Mouse (Mus musculus) hindbrain, embryonic 13.5 days (tissue): Measurements from ENCODE around the gene Gas6. TPM values are rescaled to one million over a fixed set of nuclear protein-coding genes. Genes with fewer than 3 reads are reported as not detected.

Experiments
- ATAC-seq: fragments of 200-750 bp; cut with Nextera tagmentation; 2 replicates; pipeline ENCODE4 v1.8.0; 2017; ENCODE audit warnings: moderate TSS enrichment; ENCODE audit not compliant: low FRiP score
- H3K27ac ChIP-seq: fragments of 300-500 bp; sonication (generic); 2 replicates; pipeline ENCODE4 v1.5.1; 2015; ENCODE audit warnings: inconsistent platforms, mild to moderate bottlenecking, moderate library complexity
- H3K27me3 ChIP-seq: fragments of 300-500 bp; sonication (generic); 2 replicates; pipeline ENCODE4 v1.6.1; 2015; ENCODE audit warnings: mild to moderate bottlenecking, inconsistent platforms
- H3K36me3 ChIP-seq: fragments of 300-500 bp; sonication (generic); 2 replicates; pipeline ENCODE4 v1.6.1; 2015; ENCODE audit warnings: mild to moderate bottlenecking, inconsistent platforms
- H3K4me1 ChIP-seq: fragments of 300-500 bp; sonication (generic); replicated peaks from 2 replicates; pipeline ENCODE4 v1.6.1; 2015; ENCODE audit warnings: inconsistent platforms
- H3K4me2 ChIP-seq: fragments of 300-500 bp; sonication (generic); 2 replicates; pipeline ENCODE4 v1.6.1; 2015; ENCODE audit warnings: inconsistent platforms, mild to moderate bottlenecking, moderate library complexity
- H3K4me3 ChIP-seq: fragments of 300-500 bp; sonication (generic); 2 replicates; pipeline ENCODE4 v1.5.1; 2015; ENCODE audit warnings: mild to moderate bottlenecking, inconsistent platforms
- H3K9ac ChIP-seq: fragments of 300-500 bp; sonication (generic); 2 replicates; pipeline ENCODE4 v1.6.1; 2015; ENCODE audit warnings: mild to moderate bottlenecking, inconsistent platforms
- H3K9me3 ChIP-seq: fragments of 300-500 bp; sonication (generic); 2 replicates; pipeline ENCODE4 v1.6.1; 2016; ENCODE audit warnings: inconsistent platforms
- WGBS: fragments of 180-500 bp; shearing (Covaris S2); methylation state at CpG from one replicate; pipeline ENCODE4 v1.1.7; 2015; 5-methylcytosine and 5-hydroxymethylcytosine counted together
- polyA plus RNA-seq: library from polyadenylated mRNA; unstranded; fragments of >200 nt; fragmentation: Nextera tagmentation; extraction: Ambion mirVana; gene quantifications from 2 replicates; pipeline ENCODE4 v1.2.1, GENCODE M21; 2015

Gene Gas6
- polyA plus RNA-seq, 1 experiment from 2014 or later: 25.8 TPM

DNA sequence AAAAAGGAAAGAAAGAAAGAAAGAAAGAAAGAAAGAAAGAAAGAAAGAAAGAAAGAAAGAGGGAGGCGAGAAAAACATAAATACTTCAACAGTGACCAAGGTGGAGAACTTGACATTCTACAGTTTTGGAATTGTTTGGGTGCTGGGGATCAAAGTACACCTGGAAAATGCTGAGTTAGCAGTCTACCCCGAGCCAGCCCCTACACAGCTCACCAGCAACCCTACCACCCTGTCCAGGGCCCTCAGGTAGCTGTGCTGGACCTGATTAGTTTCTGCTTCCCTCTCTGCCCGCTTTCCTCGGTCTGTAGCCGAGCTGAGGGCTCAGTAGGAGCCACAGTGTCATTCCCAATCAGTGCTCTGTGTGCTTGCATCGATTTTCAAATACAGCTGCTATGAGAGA, 26.1 kb upstream of the Gas6 start:
- Histone ChIP-seq H3K9ac (no peak overlapping the region), H3K4me3 (no peak overlapping the region), H3K4me2 (no peak overlapping the region), H3K27me3 (no peaks in the 10 kb centered on the region), H3K9me3 (no peaks in the 10 kb centered on the region), H3K36me3 (no peaks in the 10 kb centered on the region), H3K27ac (no peak overlapping the region), H3K4me1 (no peaks in the 10 kb centered on the region)
- WGBS: 75% methylated on average over 6 of the region's 6 CpGs
- ATAC-seq: no peak

DNA sequence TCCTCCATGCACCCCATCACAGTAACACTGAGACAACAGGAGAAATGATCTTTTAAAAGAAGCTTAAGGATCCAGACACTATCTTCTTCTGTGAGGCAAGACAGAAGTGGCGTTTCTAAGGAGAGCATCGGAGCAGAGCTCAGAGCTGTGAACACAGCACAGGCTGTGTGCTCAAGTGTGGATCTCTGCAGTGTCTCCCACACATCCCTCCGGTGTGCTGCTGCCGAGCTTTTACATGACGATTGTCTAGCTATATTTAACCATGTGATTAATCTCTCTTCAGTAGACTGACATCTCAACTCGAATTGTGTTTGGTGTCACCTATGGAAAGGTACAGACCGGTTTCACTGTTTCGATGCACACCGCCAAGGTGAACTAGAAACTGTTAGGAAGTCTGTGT, 25.2 kb upstream of the Gas6 start:
- WGBS: 87% methylated on average over 9 of the region's 9 CpGs

DNA sequence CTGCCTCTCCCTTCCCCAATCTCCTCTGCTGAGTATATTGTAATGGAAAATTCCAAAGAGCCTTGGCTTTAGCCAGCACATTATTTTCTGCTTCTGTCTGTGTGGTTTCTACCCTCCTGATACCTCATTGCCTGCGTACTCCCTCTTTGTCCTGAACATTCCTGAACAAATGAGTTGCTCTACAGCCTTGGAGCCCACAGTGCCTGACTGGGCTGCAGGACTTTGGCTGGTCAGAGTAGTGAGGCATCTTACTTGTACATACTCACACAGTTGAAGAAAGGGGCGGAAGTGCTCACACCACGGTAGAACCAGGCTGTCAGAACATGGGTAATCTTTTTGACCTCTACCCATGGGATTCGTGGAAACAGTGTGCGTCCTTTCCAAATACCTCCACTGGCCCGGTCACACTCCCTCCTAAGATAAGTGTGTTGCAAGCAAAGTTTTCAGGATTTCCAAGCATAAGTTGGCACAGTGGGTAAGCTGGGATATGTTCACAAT, 23.0 kb upstream of the Gas6 start:
- H3K4me1 ChIP-seq: no peaks in the 10 kb centered on the region
- H3K9ac ChIP-seq: no peak overlapping the region
- no peaks in the 10 kb centered on the region for H3K36me3 ChIP-seq
- H3K4me2 ChIP-seq: no peak overlapping the region
- no peaks in the 10 kb centered on the region for H3K27me3 ChIP-seq
- H3K4me3 ChIP-seq: no peak overlapping the region
- no peaks in the 10 kb centered on the region for H3K9me3 ChIP-seq
- H3K27ac ChIP-seq: no peak overlapping the region
- no peak for ATAC-seq
- WGBS: 90% methylated on average over 6 of the region's 6 CpGs

More for the DNA sequence above, 25.2 kb upstream of the Gas6 start:
- Histone ChIP-seq H3K36me3 (no peaks in the 10 kb centered on the region), H3K27ac (no peak overlapping the region), H3K4me1 (no peaks in the 10 kb centered on the region), H3K4me3 (no peak overlapping the region), H3K27me3 (no peaks in the 10 kb centered on the region), H3K9ac (no peak overlapping the region), H3K4me2 (no peak overlapping the region), H3K9me3 (no peaks in the 10 kb centered on the region)
- ATAC-seq: no peak

DNA sequence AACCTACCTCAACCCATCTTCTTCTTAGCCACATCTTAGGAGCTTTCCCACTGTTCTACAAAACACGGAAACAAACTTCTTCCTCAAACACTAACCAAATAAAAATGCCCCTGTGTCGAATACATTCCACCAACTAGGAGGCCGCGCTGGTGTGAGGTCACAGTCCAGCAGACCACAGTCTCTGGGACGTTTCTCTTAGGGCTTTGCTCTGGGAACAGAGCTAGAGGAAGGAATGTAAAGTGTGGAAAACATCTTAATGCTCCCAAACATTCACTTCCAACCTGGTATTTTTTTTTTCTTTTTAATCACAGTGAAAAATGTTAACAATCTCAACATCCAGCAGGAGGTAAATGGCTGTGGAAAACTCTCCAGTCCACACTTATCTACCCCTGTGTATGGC, 22.4 kb upstream of the Gas6 start:
- H3K9ac ChIP-seq: no peak overlapping the region
- no peaks in the 10 kb centered on the region for H3K4me1 ChIP-seq
- no peak overlapping the region for H3K27ac ChIP-seq
- H3K9me3 ChIP-seq: no peaks in the 10 kb centered on the region
- no peaks in the 10 kb centered on the region for H3K27me3 ChIP-seq
- WGBS: 88% methylated on average over 5 of the region's 5 CpGs
- H3K36me3 ChIP-seq: no peaks in the 10 kb centered on the region
- no peak overlapping the region for H3K4me3 ChIP-seq
- H3K4me2 ChIP-seq: no peak overlapping the region
- no peak for ATAC-seq

DNA sequence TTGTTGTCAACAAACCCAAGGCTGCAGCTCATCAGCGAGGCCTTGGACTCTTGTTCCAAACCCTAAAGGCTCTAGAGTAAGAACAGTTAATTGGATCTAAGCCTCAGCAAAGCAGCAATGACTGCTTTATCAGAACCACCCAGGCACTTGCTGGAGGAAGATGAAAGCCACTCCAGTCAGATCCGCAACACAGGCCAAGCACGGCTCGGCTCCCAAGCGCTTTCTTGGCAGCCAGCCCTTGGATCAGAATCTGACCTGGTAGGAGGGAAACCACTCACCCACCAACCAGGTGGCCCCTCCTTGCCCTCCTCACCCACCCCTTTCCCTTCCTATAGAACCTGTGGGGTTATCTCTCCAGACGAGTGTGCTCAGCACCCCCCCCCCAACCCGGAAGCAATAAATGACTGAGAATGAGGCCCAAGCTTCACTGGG, 21.7 kb upstream of the Gas6 start:
- no peaks in the 10 kb centered on the region for H3K36me3 ChIP-seq
- H3K4me3 ChIP-seq: no peak overlapping the region
- H3K4me2 ChIP-seq: no peak overlapping the region
- H3K9ac ChIP-seq: no peak overlapping the region
- H3K27ac ChIP-seq: no peak overlapping the region
- 88% methylated on average over 7 of the region's 7 CpGs for WGBS
- H3K9me3 ChIP-seq: no peaks in the 10 kb centered on the region
- H3K4me1 ChIP-seq: no peaks in the 10 kb centered on the region
- ATAC-seq: no peak
- no peaks in the 10 kb centered on the region for H3K27me3 ChIP-seq

DNA sequence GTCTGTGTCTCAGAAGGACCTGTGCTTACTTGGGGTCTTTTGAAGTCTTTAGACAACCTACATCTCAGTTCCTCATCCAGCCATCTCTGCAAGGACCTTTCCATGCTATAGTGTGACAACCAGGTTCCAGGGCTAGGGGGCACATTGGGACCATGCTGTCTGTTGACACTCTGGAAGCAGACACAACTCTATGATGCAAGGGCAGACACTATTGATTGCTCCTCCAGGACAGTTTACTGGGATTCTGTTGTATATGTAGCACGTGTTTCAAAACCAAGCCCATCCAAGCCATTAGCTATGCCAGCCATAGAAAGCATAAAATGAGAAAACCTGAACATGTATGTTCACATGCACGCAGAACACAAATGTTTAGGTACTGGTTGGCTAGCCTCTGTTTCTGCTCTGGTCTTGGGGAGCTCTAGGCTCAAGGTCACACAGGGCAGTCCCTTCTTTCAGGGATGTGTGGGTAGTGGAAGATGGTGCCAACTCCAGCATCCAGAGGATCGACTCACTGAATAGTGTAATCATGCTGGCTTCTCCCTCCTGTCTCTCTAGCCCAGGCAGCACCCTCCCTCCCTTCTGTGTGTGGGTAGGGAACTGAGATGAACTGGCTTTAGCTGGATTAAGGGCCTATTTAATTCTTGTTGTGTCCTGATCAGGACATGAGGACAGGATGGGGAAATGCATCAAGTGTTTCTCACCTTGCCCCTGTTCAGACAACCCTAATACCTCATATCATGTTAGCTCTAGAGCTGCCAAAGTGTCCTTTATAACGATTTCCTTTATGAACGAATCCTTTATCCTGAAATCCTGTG, 19.5 kb upstream of the Gas6 start:
- H3K27ac ChIP-seq: no peak overlapping the region
- ATAC-seq: no peak
- H3K9me3 ChIP-seq: no peaks in the 10 kb centered on the region
- no peak overlapping the region for H3K9ac ChIP-seq
- no peak overlapping the region for H3K4me2 ChIP-seq
- no peak overlapping the region for H3K4me3 ChIP-seq
- no peaks in the 10 kb centered on the region for H3K27me3 ChIP-seq
- no peaks in the 10 kb centered on the region for H3K36me3 ChIP-seq
- no peaks in the 10 kb centered on the region for H3K4me1 ChIP-seq
- WGBS: 86% methylated on average over 5 of the region's 5 CpGs

DNA sequence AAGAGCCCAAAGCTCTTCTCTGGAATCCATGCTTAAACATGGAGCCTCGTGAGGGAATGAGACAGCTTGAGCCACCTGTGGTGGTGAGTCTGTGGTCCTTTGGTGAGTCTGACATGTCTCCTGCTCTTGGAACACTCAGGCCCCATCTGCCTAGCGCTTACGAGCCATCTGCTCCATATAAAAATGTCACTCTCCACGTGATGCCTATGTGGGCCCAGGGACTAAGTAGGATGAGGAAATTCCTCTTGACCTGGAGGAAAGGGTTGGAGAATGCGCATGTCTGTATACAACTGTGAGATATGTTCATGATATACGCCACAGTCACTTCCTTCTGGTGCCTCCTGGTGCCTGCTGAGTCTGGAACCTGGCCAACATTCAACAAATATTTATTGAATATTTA, 18.4 kb upstream of the Gas6 start:
- Histone ChIP-seq H3K9me3 (no peaks in the 10 kb centered on the region), H3K4me1 (no peaks in the 10 kb centered on the region), H3K27ac (no peak overlapping the region), H3K27me3 (no peaks in the 10 kb centered on the region), H3K36me3 (no peaks in the 10 kb centered on the region), H3K4me2 (no peak overlapping the region), H3K4me3 (no peak overlapping the region), H3K9ac (no peak overlapping the region)
- WGBS: 81% methylated on average over 6 of the region's 6 CpGs
- ATAC-seq: no peak

DNA sequence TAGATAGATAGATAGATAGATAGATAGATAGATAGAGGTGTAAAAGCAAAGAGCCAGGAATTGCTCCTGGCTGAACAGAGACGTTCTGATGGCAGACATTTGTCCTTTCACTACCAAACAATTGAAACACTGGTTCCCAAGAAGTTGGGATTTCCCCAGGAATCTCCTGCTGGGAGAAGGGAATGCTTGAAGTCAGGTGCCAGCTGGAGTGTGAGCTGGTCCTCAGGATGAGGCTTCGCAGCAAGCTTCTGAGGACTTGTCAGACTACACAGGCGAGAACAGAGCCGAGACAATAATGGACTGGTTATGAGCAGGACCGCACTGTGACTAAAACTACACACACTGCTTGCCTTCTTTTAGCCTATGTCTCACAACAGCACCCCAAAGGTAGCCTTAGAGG, 17.7 kb upstream of the Gas6 start:
- Histone ChIP-seq H3K27ac (no peak overlapping the region), H3K4me1 (no peaks in the 10 kb centered on the region), H3K9ac (no peak overlapping the region), H3K4me2 (no peak overlapping the region), H3K9me3 (no peaks in the 10 kb centered on the region), H3K27me3 (no peaks in the 10 kb centered on the region), H3K4me3 (no peak overlapping the region), H3K36me3 (no peaks in the 10 kb centered on the region)
- WGBS: 75% methylated on average over 5 of the region's 5 CpGs
- no peak for ATAC-seq

DNA sequence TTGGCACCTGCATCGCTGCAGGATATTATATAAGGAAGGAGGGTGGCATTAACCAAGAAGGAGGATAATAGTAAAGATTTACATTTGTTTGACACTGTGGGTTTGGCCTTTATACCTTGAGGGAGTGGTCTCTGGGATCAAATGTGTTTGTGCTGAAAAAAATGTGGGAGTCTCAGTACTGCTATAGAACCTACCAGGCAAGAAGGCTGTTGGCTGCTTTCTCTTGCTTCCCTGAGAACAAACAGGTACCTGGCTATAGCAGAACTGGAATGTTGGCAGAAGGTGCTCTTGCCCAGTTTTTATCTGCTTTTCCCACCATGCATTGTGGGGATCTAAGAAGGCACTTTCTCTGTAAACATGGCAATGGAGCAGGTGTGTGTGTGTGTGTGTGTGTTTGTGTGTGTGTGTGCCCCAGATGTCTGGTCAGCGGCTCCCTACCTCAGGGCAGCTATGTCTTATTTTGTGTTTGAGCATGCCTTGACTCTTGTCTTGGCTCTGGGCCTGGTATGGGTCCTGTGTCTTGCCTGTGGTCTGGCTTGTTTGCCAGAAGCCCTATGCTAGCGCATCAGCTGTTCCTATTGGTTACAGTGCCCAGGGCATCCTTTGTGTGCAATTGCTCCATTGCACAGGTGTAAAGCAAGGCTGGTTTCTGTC, 13.1 kb upstream of the Gas6 start:
- H3K4me1 ChIP-seq: no peaks in the 10 kb centered on the region
- no peaks in the 10 kb centered on the region for H3K36me3 ChIP-seq
- ATAC-seq: no peak
- no peaks in the 10 kb centered on the region for H3K27me3 ChIP-seq
- H3K9me3 ChIP-seq: no peaks in the 10 kb centered on the region
- 81% methylated on average over 3 of the region's 3 CpGs for WGBS
- H3K4me2 ChIP-seq: no peak overlapping the region
- no peak overlapping the region for H3K4me3 ChIP-seq
- H3K9ac ChIP-seq: no peak overlapping the region
- no peak overlapping the region for H3K27ac ChIP-seq

DNA sequence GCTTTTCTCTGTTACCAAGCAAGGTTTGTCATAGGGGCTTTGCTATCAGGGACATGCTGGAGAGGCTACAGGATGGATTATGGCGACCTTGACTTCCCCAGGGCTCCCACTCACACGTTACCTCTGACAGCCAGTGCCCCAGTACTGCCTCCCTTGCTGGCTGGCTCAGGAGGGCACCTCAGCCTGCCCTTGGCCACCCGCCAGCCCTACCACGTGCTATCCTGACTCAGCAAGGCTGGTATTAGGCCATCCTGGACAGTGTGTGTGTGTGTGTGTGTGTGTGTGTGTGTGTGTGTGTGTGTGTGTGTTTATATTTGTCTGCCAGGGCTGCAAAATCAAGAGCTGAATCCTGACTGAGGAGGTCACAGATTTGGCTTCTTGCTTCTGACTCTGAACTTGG, 12.6 kb upstream of the Gas6 start:
- ATAC-seq: no peak
- no peaks in the 10 kb centered on the region for H3K27me3 ChIP-seq
- 49% methylated on average over 4 of the region's 4 CpGs for WGBS
- H3K27ac ChIP-seq: no peak overlapping the region
- no peak overlapping the region for H3K9ac ChIP-seq
- no peaks in the 10 kb centered on the region for H3K9me3 ChIP-seq
- H3K4me1 ChIP-seq: no peaks in the 10 kb centered on the region
- H3K4me2 ChIP-seq: no peak overlapping the region
- no peak overlapping the region for H3K4me3 ChIP-seq
- no peaks in the 10 kb centered on the region for H3K36me3 ChIP-seq

DNA sequence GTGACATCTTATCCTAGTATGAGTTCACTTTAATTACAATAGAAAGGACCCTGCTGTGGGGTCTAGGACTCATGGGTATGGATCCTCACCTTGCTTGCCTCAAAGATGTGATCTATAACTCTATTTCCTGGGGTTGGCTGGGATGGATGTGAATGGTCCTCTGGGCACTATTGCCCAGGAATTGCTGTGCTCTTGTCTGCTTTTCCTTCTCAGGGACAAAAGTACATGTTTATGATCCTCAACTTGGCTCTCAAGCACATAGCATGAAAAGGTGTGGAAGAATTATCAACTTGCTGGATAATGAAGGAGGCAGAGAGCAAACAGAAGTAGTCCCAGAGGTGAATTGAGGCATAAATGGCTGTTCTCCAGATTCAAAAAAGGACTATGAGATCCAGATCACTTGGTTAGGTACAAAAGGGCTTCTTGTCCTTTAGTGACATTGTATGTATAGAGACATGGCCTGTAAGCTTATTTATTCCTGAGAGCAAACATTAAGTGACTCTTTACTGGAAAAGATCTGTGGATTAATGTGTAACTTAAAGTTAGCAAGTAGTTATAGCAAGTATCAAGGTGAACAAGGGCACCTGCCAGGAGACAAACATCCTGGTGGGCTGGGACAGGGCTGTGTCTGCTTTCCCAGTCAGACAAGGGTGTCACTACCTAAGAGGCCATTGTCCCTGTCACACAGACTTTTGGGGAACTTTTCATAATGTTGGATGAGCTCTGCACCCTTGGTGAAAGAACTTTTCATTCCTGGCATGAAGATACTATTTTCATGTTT, 10.8 kb upstream of the Gas6 start:
- H3K36me3 ChIP-seq: no peaks in the 10 kb centered on the region
- H3K27me3 ChIP-seq: no peaks in the 10 kb centered on the region
- ATAC-seq: no peak
- no peak overlapping the region for H3K27ac ChIP-seq
- H3K9me3 ChIP-seq: no peaks in the 10 kb centered on the region
- H3K4me1 ChIP-seq: no peaks in the 10 kb centered on the region
- no peak overlapping the region for H3K4me3 ChIP-seq
- H3K9ac ChIP-seq: no peak overlapping the region
- no peak overlapping the region for H3K4me2 ChIP-seq

DNA sequence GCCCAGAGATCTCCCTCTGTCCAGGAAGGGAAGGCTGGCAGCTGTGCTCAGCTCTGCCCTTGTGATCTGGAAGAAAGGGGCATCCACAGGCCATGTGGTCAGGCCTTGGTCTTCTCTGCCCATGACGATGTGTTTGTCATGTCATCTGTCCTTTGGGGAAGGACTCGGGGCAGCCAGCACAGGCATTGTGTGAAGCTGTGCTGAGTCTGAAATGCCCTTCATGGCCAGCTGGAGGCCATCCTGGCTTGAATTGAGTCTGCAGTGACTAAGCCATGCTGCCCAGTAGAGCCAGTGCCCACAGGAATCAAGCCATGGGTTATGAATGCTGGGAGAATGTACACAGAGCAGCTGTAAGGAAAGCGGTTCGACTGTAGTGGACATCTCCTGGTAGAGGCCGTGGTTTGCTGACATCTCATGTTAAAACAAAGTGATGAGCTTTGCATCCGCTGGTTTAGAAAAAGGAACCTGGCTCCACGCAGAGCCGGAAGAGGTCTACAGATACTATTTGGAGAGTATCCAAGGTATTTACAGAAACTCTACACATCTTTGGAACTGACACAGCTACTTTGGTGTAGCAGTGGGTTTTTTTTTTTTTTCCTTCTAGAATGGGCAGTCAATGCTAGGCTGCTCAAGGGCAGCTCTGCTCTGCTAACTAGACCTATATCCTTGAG, 9.8 kb upstream of the Gas6 start:
- Histone ChIP-seq H3K4me1 (no peaks in the 10 kb centered on the region), H3K4me2 (no peak overlapping the region), H3K36me3 (no peaks in the 10 kb centered on the region), H3K9me3 (no peaks in the 10 kb centered on the region), H3K27me3 (no peaks in the 10 kb centered on the region), H3K4me3 (no peak overlapping the region), H3K27ac (no peak overlapping the region), H3K9ac (no peak overlapping the region)
- ATAC-seq: no peak
- WGBS: 89% methylated on average over 8 of the region's 8 CpGs
